Mouse (Mus musculus) bone marrow macrophage, adult 2 months (primary cell): ENCODE measurements around the gene Myo10.

Source experiments
- CTCF ChIP-seq: IDR thresholded peaks from 2 replicates; pipeline ENCODE4 v1.5.1; 2012; ENCODE audit warnings: low read depth, mild to moderate bottlenecking, low read length, moderate library complexity
- POLR2A ChIP-seq: IDR thresholded peaks from 2 replicates; pipeline ENCODE4 v1.6.1; 2012; ENCODE audit warnings: mild to moderate bottlenecking, low read depth, low read length, borderline replicate concordance

DNA sequence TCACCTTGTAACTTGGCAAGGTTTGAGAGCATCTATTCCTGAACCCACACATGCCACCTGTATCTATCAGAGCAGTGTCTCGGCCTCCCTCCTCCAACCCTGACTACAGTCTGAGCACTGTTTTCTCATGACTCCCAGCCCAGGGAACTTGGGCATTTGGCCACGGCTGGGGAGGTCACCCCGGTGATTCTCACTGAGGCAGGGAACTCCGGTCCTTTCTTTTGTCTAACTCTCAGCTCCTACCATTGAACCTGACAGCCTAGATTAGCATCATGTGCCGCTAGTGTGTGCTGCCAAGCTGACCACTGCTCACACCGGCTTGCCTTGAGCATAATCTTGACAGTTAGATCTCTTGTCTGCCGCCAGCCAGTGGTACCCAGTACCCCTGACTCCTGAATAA lies 140.8 kb downstream of the Myo10 start:
- no peak for TF ChIP-seq CTCF
- TF ChIP-seq POLR2A, result no peak
